Mouse (Mus musculus): ENCODE measurements at regions not wholly inside any gene's neighbourhood (a gene's known extent, or its start where the extent isn't known, plus 50 kb on each side); places are given as distances from the start of the nearest gene placed in this dataset.
A peak's percentile ranks its signal among the peaks of the same experiment; 100 is the strongest.

DNA sequence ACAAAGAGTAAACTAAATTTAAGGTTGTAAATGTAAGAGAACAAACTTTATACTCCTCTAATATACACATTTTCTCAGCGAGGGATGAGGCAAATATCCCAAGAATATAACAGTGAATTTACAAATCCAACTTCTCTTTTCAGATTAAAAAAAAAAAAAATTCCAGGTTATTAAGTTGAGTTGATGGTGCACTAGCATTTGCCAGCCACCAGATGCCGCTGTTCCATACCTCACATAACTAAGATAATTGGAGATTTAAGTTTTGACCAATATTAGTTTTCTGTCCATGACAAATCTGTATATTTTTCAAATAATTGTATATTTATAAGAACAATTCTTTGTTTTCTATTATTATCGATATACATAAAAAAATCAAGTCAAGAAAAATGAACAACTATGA is 319.9 kb upstream of the Kcnh7 start:
- Histone ChIP-seq H3K27me3 (replicated peaks; ENCODE audit: control insufficient read depth, insufficient read depth, low read length) (no peaks in the 10 kb centered on the region), H3K9ac (ENCODE audit: low read length) (no peak overlapping the region), H3K27ac (ENCODE audit: low read depth) (no peak overlapping the region), H3K9me3 (ENCODE audit: control insufficient read depth, low read length) (no peaks in the 10 kb centered on the region), H3K36me3 (ENCODE audit: control insufficient read depth, insufficient read depth, low read length) (no peaks in the 10 kb centered on the region), H3K4me1 (replicated peaks; ENCODE audit: control insufficient read depth, insufficient read depth, low read length) (no peaks in the 10 kb centered on the region), H3K4me2 (ENCODE audit: low read length) (no peak overlapping the region), H3K4me3 (ENCODE audit: low read depth, low read length) (no peak overlapping the region)
- ATAC-seq (replicated peaks; ENCODE audit: low FRiP score, low TSS enrichment, low read depth) (no peak), DNase-seq (ENCODE audit: low spot score) (no peak)
- 7% methylated on average over 3 of the region's 3 CpGs for WGBS

DNA sequence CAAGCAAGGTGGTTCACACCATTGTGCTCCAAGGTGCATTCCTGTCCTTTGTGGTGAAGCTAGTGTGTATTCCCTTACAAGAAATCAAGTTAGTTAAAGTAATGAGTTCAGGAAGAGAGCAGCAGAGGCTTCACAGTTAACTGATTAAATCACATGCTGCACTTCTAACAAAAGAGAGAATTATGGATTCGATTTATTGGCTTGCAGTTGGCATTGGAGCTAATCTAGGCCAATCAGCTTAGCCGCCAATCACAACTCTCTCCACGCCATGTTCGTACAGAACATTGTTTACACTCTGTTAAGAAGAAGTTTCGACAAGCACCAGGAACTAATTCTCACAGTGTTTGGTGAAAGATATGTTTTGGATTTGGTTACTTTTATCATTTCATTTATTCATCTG is 292.3 kb upstream of the Kcnh7 start:
- H3K9ac ChIP-seq (ENCODE audit: low read length): no peak overlapping the region
- no peak overlapping the region for H3K27ac ChIP-seq (ENCODE audit: low read depth)
- H3K9me3 ChIP-seq (ENCODE audit: control insufficient read depth, low read length): no peaks in the 10 kb centered on the region
- 55% methylated on average over 5 of the region's 5 CpGs for WGBS
- DNase-seq (ENCODE audit: low spot score) (no peak), ATAC-seq (replicated peaks; ENCODE audit: low FRiP score, low TSS enrichment, low read depth) (no peak)
- H3K4me2 ChIP-seq (ENCODE audit: low read length): no peak overlapping the region
- H3K4me1 ChIP-seq (replicated peaks; ENCODE audit: control insufficient read depth, insufficient read depth, low read length): no peaks in the 10 kb centered on the region
- no peak overlapping the region for H3K4me3 ChIP-seq (ENCODE audit: low read depth, low read length)
- H3K36me3 ChIP-seq (ENCODE audit: control insufficient read depth, insufficient read depth, low read length): no peaks in the 10 kb centered on the region
- H3K27me3 ChIP-seq (replicated peaks; ENCODE audit: control insufficient read depth, insufficient read depth, low read length): no peaks in the 10 kb centered on the region

GRCm38 (mm10) chr2:63475255-63475654 is 291.2 kb upstream of the Kcnh7 start:
- Histone ChIP-seq H3K36me3 (ENCODE audit: control insufficient read depth, insufficient read depth, low read length) (no peaks in the 10 kb centered on the region), H3K9ac (ENCODE audit: low read length) (no peak overlapping the region), H3K4me2 (ENCODE audit: low read length) (no peak overlapping the region), H3K27me3 (replicated peaks; ENCODE audit: control insufficient read depth, insufficient read depth, low read length) (no peaks in the 10 kb centered on the region), H3K4me1 (replicated peaks; ENCODE audit: control insufficient read depth, insufficient read depth, low read length) (no peaks in the 10 kb centered on the region), H3K27ac (ENCODE audit: low read depth) (no peak overlapping the region), H3K4me3 (ENCODE audit: low read depth, low read length) (no peak overlapping the region), H3K9me3 (ENCODE audit: control insufficient read depth, low read length) (no peaks in the 10 kb centered on the region)
- no peak for DNase-seq (ENCODE audit: low spot score)
- ATAC-seq (replicated peaks; ENCODE audit: low FRiP score, low TSS enrichment, low read depth): no peak

GRCm38 (mm10) chr2:63473699-63474098 is 289.6 kb upstream of the Kcnh7 start:
- no peaks in the 10 kb centered on the region for H3K9me3 ChIP-seq (ENCODE audit: control insufficient read depth, low read length)
- no peak overlapping the region for H3K27ac ChIP-seq (ENCODE audit: low read depth)

DNA sequence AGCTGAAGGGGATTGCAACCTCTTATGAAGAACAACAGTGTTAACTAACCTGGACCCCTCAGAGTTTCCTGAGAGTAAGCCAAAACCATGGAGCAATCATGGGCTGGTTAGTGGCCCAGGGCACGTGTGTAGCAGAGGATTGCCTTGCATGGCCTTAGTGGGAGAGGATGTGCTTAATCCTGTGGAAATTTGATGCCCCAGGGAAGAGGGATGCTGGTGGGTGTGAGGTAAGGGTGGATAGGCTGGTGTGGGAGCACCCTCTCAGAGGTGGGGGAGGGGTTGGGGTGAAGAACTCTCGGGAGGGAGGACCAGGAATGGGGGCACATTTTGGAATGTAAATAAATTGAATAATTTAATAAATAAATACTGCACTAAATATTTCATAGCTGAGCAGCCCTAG is 288.2 kb upstream of the Kcnh7 start:
- H3K36me3 ChIP-seq (ENCODE audit: control insufficient read depth, insufficient read depth, low read length): no peaks in the 10 kb centered on the region
- no peak overlapping the region for H3K27ac ChIP-seq (ENCODE audit: low read depth)
- no peak overlapping the region for H3K9ac ChIP-seq (ENCODE audit: low read length)
- no peak for DNase-seq (ENCODE audit: low spot score)
- no peaks in the 10 kb centered on the region for H3K4me1 ChIP-seq (replicated peaks; ENCODE audit: control insufficient read depth, insufficient read depth, low read length)
- no peaks in the 10 kb centered on the region for H3K9me3 ChIP-seq (ENCODE audit: control insufficient read depth, low read length)
- no peaks in the 10 kb centered on the region for H3K27me3 ChIP-seq (replicated peaks; ENCODE audit: control insufficient read depth, insufficient read depth, low read length)
- WGBS: 45% methylated on average over 2 of the region's 2 CpGs
- no peak overlapping the region for H3K4me2 ChIP-seq (ENCODE audit: low read length)
- no peak overlapping the region for H3K4me3 ChIP-seq (ENCODE audit: low read depth, low read length)
- ATAC-seq (replicated peaks; ENCODE audit: low FRiP score, low TSS enrichment, low read depth): 0 out of 2 replicates have a peak, but pooled peaks have one; percentile 12

More at GRCm38 (mm10) chr2:63473699-63474098, 289.6 kb upstream of the Kcnh7 start:
- no peaks in the 10 kb centered on the region for H3K36me3 ChIP-seq (ENCODE audit: control insufficient read depth, insufficient read depth, low read length)
- no peak overlapping the region for H3K9ac ChIP-seq (ENCODE audit: low read length)
- no peaks in the 10 kb centered on the region for H3K27me3 ChIP-seq (replicated peaks; ENCODE audit: control insufficient read depth, insufficient read depth, low read length)
- WGBS: 21% methylated on average over 2 of the region's 2 CpGs
- H3K4me1 ChIP-seq (replicated peaks; ENCODE audit: control insufficient read depth, insufficient read depth, low read length): no peaks in the 10 kb centered on the region
- ATAC-seq (replicated peaks; ENCODE audit: low FRiP score, low TSS enrichment, low read depth) (no peak), DNase-seq (ENCODE audit: low spot score) (peak; percentile 59)
- H3K4me2 ChIP-seq (ENCODE audit: low read length): no peak overlapping the region
- no peak overlapping the region for H3K4me3 ChIP-seq (ENCODE audit: low read depth, low read length)

- no peak overlapping the region for H3K4me2 ChIP-seq (ENCODE audit: low read length)
- H3K27me3 ChIP-seq (replicated peaks; ENCODE audit: control insufficient read depth, insufficient read depth, low read length): no peaks in the 10 kb centered on the region
- H3K36me3 ChIP-seq (ENCODE audit: control insufficient read depth, insufficient read depth, low read length): no peaks in the 10 kb centered on the region
- no peaks in the 10 kb centered on the region for H3K9me3 ChIP-seq (ENCODE audit: control insufficient read depth, low read length)
- no peak overlapping the region for H3K9ac ChIP-seq (ENCODE audit: low read length)
- H3K4me1 ChIP-seq (replicated peaks; ENCODE audit: control insufficient read depth, insufficient read depth, low read length): peaks cover 6% of the 10 kb centered on the region; the same call in 1 of the 2 replicates
- DNase-seq (ENCODE audit: low spot score): no peak
- WGBS: 90% methylated on average over 2 of the region's 2 CpGs
- no peak overlapping the region for H3K4me3 ChIP-seq (ENCODE audit: low read depth, low read length)
- ATAC-seq (replicated peaks; ENCODE audit: low FRiP score, low TSS enrichment, low read depth): no peak
- H3K27ac ChIP-seq (ENCODE audit: low read depth): no peak overlapping the region
Observed at GRCm38 (mm10) chr2:63459112-63459511, 275.0 kb upstream of the Kcnh7 start.

DNA sequence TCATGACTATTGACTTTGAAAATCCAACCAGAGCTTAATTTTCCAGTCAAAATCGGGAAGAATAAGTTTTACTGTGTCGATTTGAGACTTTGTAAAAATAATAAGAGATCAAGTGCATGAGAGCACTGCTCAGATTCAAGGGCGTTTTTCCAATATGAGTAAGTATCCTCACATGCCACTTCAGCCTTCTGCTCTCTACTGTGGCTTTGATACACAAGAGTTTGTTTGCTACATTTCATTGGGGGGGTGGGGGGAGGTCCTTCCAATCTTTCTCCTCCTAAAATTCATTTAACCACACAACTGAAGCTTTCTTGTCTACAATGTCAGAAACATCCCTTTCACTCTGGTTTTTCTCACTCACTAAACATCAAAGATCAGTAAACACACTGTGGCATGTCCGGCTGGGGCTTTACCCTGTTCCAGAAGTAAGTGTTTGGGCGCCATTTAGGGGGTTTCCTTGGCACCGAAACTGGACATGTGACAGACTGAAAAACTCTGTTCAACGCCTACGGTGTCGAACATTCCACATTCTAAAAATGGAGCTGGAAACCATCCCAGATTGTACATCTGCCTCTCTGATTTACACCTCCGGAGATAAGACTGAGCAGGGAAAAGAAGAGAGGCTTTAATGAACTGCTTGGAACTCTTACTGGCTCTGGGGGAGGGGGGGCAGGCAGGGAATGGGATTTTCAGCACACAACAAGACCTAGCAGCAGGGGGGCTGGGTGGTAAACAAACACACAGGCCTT is 270.4 kb upstream of the Kcnh7 start:
- no peak for DNase-seq (ENCODE audit: low spot score)
- H3K4me2 ChIP-seq (ENCODE audit: low read length): peak overlapping the region; percentile 20
- H3K4me3 ChIP-seq (ENCODE audit: low read depth, low read length): no peak overlapping the region
- ATAC-seq (replicated peaks; ENCODE audit: low FRiP score, low TSS enrichment, low read depth): peak; percentile 55; the same call in 1 of the 2 replicates
- H3K27me3 ChIP-seq (replicated peaks; ENCODE audit: control insufficient read depth, insufficient read depth, low read length): no peaks in the 10 kb centered on the region
- WGBS: 37% methylated on average over 10 of the region's 10 CpGs
- H3K4me1 ChIP-seq (replicated peaks; ENCODE audit: control insufficient read depth, insufficient read depth, low read length): peaks cover 6% of the 10 kb centered on the region; the same call in 1 of the 2 replicates
- no peak overlapping the region for H3K9ac ChIP-seq (ENCODE audit: low read length)
- no peaks in the 10 kb centered on the region for H3K9me3 ChIP-seq (ENCODE audit: control insufficient read depth, low read length)
- no peak overlapping the region for H3K27ac ChIP-seq (ENCODE audit: low read depth)
- no peaks in the 10 kb centered on the region for H3K36me3 ChIP-seq (ENCODE audit: control insufficient read depth, insufficient read depth, low read length)

DNA sequence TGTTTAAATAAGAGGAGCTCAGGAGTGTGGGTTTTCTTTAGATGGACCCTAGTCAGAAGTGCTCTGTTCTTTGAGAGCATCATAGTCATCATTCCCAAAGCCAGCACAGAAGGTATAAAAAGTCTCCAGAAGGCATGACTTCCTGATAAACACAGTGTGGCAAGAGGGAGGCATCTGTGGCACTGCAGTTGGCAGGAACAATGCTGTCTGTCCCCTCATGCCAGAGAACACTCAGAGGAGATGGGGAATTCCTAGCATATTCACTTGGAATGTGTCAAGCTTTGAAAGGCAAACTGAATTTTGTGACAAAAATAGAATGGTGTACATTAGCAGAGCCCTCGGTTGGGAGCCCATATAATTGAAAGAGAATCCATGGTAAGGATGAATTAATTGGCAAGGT is 268.8 kb upstream of the Kcnh7 start:
- Histone ChIP-seq H3K4me1 (replicated peaks; ENCODE audit: control insufficient read depth, insufficient read depth, low read length) (peaks cover 6% of the 10 kb centered on the region; the same call in 1 of the 2 replicates), H3K36me3 (ENCODE audit: control insufficient read depth, insufficient read depth, low read length) (no peaks in the 10 kb centered on the region), H3K4me3 (ENCODE audit: low read depth, low read length) (no peak overlapping the region), H3K9ac (ENCODE audit: low read length) (no peak overlapping the region), H3K27me3 (replicated peaks; ENCODE audit: control insufficient read depth, insufficient read depth, low read length) (no peaks in the 10 kb centered on the region), H3K9me3 (ENCODE audit: control insufficient read depth, low read length) (no peaks in the 10 kb centered on the region), H3K4me2 (ENCODE audit: low read length) (no peak overlapping the region), H3K27ac (ENCODE audit: low read depth) (no peak overlapping the region)
- 76% methylated on average over 1 of the region's 1 CpGs for WGBS
- DNase-seq (ENCODE audit: low spot score) (no peak), ATAC-seq (replicated peaks; ENCODE audit: low FRiP score, low TSS enrichment, low read depth) (no peak)

DNA sequence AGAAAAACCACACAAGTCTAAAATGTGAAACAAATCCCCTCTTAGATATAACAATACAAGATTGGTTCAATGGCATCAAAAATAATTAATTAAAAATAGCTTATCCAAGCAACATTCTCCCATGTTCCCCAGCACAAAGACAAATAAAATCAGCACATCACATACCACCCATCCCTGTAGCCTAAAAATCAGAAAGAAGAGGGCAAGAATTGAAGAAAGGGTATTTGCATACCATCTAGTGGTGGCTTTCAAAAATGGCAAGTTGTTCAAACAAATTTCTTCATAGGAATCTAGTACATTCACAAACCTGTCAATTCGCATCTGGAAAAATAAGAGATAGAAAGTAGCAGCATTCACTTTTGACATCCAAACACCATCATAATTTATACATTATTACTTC is 268.1 kb upstream of the Kcnh7 start:
- Histone ChIP-seq H3K9me3 (ENCODE audit: control insufficient read depth, low read length) (no peaks in the 10 kb centered on the region), H3K27me3 (replicated peaks; ENCODE audit: control insufficient read depth, insufficient read depth, low read length) (no peaks in the 10 kb centered on the region), H3K4me1 (replicated peaks; ENCODE audit: control insufficient read depth, insufficient read depth, low read length) (peaks cover 6% of the 10 kb centered on the region; the same call in 1 of the 2 replicates), H3K9ac (ENCODE audit: low read length) (no peak overlapping the region), H3K36me3 (ENCODE audit: control insufficient read depth, insufficient read depth, low read length) (no peaks in the 10 kb centered on the region), H3K27ac (ENCODE audit: low read depth) (no peak overlapping the region), H3K4me2 (ENCODE audit: low read length) (no peak overlapping the region), H3K4me3 (ENCODE audit: low read depth, low read length) (no peak overlapping the region)
- ATAC-seq (replicated peaks; ENCODE audit: low FRiP score, low TSS enrichment, low read depth): no peak
- DNase-seq (ENCODE audit: low spot score): no peak
- 59% methylated on average over 1 of the region's 1 CpGs for WGBS

Measured in intestine, embryonic 14.5 days (tissue).